Mouse (Mus musculus) heart, adult 18-20 months (tissue): Measurements from ENCODE around the gene Slc5a11. TPM values are rescaled to one million over a fixed set of nuclear protein-coding genes. Genes with fewer than 3 reads are reported as not detected.

Experiments
- DNase-seq, 2 experiments: peaks; one replicate each; pipeline ENCODE4 v3.0.0; 2021 to 2022; ENCODE audit warnings: mixed read lengths in 1 of 2
- long read RNA-seq, 2 experiments: library from polyadenylated mRNA; stranded (forward); transcript quantifications; one replicate each; pipeline ENCODE4 v2.0.0; 2021
- total RNA-seq, 2 experiments: library from RNA; stranded (reverse); gene quantifications; 2 replicates each; pipeline ENCODE4 v1.2.3; 2021

Gene Slc5a11
- total RNA-seq: not detected
- long read RNA-seq, experiment 1: 0 reads
- long read RNA-seq, experiment 2: 0 reads

DNA sequence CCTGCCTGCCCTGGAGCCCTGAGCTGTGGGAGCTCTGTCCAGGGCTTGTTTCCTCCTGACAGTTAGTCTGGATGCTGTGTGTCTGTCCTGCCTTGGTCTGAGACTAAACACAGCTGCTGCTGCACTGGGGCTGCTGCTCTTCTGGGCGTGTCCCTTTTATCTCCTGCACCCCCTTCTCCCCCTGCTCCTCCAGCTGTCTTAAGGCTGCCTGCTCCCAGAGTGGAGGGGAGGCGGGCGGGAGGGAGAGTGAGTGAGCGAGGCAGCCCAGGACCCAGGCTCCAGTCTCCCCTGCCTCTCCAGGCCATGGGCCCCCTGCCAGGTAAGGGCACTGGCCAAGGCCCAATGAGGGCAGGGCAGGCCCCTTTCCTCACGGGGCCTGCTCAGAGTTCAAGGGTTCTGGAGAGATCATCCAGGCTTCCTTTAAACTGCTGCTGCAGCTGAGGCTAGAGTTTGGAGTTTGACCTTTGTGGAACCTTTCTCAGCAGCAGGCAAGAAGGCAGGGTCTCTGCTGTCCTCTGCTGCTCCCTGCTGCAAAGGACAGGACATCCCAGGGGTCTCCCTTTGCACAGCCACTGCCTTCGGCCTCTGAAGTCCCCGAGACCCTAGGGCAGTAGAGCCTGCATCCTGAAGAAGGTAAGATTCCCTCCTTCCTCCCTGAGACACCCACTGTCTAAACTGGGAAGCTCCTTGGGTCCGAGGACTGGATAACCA, at the start of gene Slc5a11:
Gene Slc5a11, plus strand, starts transcription at position 416 of the 711 bp plus-strand sequence.
- DNase-seq: peak; percentile 10 to 30

DNA sequence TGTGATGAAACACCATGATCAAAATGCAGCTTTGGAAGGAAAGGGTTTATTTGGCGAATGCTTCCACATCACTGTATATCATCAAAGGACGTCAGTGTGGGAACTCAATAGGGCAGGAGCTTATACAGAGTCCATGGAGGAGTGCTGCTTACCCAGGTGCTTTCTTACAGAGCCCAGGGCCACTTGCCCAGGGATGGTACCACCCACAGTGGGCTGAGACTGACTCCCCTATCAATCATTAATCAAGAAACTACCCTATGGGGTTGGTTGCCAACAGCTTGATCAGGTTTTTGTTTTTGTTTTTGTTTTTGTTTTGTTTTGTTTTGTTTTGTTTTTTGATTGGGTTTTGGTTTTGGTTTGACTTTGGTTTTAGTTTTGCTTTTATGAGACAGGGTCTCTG, 47.1 kb upstream of the Slc5a11 start:
- DNase-seq: no peak

- no peak for DNase-seq
Observed at GRCm38 (mm10) chr7:123169618-123170017, 45.0 kb upstream of the Slc5a11 start.

GRCm38 (mm10) chr7:123172101-123172500, 42.5 kb upstream of the Slc5a11 start:
- DNase-seq: no peak

DNA sequence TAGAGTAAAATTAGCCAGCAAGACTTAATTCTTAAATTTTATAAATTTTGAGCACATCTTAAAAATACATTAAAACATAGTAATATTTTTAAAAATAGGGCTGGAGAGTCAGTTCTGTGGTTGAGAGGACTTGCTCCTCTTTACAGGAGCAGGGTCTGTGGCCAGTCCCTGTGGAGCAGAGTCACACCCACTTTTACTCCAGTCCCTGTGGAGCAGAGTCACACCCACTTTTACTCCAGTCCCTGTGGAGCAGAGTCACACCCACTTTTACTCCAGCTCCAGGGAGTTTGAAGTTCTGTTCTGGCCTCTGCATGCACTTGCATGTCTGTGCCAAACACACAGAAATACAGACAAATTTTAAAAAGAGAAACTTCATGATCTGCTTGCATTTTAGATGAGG, 37.4 kb upstream of the Slc5a11 start:
- DNase-seq: no peak

DNA sequence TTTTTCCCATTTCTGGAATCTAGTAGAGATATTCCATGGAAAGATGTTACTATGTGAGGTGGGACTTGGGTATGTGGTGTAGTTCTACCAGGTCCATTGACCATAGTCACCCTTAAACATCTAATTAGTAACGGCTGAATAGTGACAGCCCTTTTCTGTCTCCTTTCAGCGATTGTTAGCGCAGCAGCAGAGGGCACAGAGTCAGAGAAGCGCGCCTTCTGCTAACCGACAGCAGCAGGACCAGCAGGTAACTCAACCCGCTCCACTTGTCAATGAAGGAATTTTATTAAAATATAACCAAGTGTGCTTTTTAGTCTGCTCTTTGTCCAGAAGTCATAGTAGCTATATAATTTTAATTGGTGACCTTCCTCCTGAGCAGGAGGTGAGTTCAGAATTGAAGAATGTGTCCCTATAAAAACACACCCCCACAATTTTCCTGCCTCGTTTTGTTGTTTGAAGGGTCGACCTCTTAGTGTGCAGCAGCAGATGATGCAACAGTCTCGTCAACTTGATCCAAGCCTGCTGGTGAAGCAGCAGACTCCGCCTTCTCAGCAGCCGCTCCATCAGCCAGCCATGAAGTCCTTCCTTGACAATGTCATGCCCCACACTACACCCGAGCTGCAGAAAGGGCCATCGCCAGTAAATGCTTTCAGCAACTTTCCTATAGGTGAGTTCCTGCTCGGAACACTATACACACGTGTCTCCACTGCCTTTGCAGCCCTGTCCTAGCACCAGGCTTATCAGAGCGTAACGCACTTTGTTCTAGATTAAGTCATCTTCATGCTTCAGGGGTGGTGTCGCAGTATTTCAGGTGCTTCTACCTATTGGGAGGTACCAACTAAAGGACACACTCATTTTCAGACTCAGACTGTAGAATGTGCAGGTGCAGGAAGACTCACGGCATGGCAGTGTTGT, 32.5 kb upstream of the Slc5a11 start:
- no peak for DNase-seq

- no peak for DNase-seq
Observed at GRCm38 (mm10) chr7:123184891-123185290, 29.7 kb upstream of the Slc5a11 start.

GRCm38 (mm10) chr7:123186463-123186862, 28.1 kb upstream of the Slc5a11 start:
- no peak for DNase-seq

- DNase-seq: no peak
Observed at GRCm38 (mm10) chr7:123187246-123187645, 27.3 kb upstream of the Slc5a11 start.

DNA sequence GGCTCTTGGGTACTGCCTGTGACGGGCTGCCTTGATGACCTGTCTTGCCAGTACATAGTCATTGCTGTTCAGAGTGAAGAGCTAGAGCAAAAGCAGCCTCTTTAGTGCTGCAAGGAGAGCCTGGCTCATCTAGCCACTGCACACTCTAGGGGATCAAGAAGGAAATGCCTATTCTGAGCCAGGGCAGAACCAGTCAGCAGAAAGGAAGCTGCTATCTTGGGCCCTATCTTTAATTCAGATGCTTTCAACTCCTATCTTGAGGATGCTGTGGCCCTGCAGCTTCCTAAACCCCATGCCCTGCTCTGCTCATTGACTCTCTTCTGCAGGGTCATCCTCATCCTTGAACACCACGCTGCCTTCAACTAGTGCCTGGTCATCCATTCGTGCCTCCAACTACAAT, 26.1 kb upstream of the Slc5a11 start:
- DNase-seq: no peak

DNA sequence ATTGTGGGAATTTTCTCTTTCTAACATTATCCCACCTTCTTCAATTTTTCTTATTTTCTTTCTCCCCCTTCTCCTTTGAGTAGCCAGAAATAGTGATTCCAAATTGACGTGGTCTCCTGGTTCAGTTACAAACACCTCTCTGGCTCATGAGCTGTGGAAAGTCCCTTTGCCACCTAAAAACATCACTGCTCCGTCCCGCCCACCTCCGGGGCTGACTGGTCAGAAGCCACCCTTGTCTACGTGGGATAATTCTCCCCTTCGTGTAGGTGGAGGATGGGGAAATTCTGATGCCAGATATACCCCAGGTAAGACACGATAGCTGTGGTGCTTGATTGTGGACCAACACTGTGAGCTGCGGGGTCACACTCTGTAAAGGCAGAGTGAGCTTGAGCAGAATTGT, 24.8 kb upstream of the Slc5a11 start:
- DNase-seq: no peak

- DNase-seq: no peak
Observed at GRCm38 (mm10) chr7:123191731-123192130, 22.8 kb upstream of the Slc5a11 start.

DNA sequence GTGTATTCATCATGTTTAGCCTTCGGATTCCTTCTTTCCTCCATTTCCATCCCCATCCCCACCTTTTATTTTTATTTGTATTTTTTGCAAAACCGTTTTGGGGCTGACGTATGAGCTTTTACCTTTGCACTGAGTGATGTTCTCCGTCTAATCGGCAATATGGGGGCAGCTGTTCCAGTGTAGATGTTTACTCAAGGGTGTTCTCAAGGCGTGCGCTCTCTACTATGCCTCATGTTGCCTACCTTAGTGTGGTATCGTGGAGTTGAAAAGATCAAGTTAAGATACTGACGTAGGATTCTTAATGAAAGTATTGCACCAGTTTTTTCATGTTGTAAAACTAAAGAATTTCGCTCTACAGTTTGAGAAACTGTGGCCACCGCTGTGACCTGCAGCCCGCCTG, 21.4 kb upstream of the Slc5a11 start:
- DNase-seq: no peak

DNA sequence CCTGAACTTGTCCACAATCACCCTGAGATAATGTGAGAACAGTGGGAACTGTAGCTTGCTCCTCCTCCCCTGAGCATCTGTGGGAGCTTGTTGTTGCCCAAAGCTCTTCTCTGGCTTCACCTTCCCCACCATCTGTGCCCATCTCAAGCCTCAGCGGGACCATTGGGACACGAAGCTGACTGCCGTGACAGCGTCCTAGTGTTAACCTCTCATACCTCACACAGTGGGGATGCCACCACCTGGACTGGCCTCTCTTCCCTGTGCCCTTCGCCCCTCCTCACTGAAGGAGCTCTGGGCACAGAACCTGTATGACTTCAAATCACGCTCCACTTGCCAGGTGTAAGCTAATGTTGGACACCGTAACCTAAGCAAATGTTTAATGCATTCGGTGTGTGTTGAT, 19.9 kb upstream of the Slc5a11 start:
- no peak for DNase-seq

DNA sequence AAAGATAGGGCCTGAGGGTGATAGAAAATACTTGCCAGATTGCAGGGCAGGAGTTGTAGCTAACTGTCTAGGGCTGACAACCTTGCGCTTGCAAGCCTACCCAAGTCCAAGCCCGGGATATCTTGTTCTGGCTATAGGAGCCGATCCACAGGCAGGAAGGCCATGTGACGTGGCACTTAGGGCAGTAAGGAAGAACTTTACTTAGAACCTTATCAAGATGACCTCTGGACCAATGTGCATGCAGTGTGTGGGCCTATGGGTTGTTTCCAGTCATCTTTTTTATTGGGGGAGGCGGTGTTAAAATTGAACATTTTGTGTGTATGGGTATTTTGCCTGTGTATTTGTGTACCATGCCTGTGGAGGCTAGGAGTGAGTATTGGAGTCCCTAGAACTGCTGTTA, 18.1 kb upstream of the Slc5a11 start:
- DNase-seq: no peak

DNA sequence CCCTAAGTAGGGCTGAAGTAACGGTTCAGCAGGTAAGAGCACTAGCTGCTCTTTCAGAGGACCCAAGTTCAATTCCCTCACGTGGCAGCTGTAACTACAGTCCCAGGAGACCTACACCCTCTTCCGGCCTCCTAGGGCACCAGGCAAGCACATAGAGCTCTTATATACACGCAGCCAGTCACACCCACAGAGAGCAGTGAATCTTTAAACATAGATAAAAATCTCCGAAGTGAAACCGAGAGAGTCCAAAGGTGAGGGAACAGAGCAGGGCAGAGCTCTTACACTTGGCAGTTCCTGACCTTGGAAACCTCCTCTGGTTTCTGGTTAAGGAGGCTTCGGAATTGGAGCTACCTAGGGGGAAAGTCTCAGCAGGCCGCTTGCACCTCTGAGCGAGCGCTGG, 15.9 kb upstream of the Slc5a11 start:
- no peak for DNase-seq

GRCm38 (mm10) chr7:123199151-123199550, 15.4 kb upstream of the Slc5a11 start:
- no peak for DNase-seq

DNA sequence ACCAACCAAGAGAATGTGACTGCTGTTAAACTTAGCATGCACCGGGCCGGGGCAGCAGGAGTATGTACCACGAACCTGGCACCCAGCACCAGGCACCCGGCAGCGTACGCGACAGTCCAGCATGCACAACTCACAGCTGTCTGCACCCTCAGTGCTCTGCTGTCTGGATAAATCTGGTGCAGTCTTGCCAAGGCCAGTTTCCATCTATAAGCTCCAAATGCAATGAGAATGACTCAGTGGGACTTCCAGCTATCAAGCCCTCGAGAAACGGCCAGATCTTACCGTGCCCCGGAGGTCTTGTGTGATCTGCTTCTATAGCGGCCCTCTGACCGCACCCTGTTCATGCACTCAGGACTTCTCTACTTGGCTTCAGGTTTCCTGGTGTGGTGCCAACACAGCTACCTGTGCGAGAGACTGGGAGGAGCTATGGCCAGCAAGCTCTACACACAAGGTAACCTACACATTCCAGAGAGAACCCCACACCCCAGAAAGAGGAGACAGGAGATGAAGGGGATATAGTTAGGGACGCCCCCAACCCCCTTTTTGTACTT, 14.8 kb upstream of the Slc5a11 start:
- no peak for DNase-seq

- no peak for DNase-seq
Observed at GRCm38 (mm10) chr7:123200722-123201121, 13.9 kb upstream of the Slc5a11 start.

DNA sequence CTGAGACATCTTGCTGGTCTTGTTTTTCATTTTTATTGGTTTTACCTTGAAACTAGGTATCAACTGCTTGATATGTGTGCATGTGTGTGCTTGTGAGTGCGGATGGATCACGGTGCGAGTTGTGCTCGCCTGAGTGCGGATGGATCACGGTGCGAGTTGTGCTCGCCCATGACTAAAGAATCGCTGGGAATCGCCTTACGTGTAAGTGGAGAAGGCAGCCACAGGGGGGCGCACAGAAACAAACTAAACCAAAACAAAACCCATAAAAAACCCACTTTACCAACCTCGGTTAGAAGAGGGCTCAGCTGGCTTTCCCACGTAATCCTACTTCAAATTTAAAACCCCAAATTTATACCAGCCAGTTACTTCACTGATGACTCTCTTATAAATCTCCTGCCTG, 9.3 kb upstream of the Slc5a11 start:
- peak; percentile 25 to 74 for DNase-seq

DNA sequence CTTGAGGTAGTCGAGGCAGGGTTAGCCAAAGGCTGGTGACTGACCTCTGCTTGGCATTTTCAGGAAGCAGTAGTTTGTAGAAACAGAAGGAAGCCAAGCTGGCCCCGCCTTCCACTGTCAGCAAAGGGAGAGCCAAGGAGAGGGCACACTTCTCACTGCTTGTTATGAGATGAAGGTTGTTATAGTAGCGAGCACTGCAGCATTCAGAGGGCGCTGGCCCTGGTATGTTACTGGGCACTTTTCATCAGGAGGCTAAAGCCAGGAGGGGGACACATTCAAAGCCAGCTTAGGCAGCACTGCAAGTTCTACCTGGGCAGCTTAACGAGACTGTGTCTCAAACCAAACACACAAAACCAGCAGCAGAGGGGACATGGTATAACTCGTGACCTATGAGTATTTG, 7.0 kb upstream of the Slc5a11 start:
- DNase-seq: no peak

- DNase-seq: no peak
Observed at GRCm38 (mm10) chr7:123209864-123210263, 4.7 kb upstream of the Slc5a11 start.

- DNase-seq: no peak
Observed at GRCm38 (mm10) chr7:123211461-123211860, 3.1 kb upstream of the Slc5a11 start.
